ENCODE assay signal across 8 mouse cellular contexts in genomic region chr7:34389277-34390085, GRCm38 (mm10). TPM values are rescaled to one million over a fixed set of nuclear protein-coding genes. Genes with fewer than 3 reads are reported as not detected.
DNase-seq lines count a peak whose midpoint lies in the region; ATAC-seq lines count a peak whose summit lies in the region.

No protein-coding gene starts in this region.

- H3K9ac ChIP-seq in embryonic facial prominence, embryonic 12.5 days = peak overlapping the region; percentile 96
- peak overlapping the region; percentile 95 for H3K9ac ChIP-seq in midbrain, embryonic 12.5 days (replicated peaks)

- H3K4me3 ChIP-seq in embryonic facial prominence, embryonic 12.5 days = peak overlapping the region; percentile 93
- peak overlapping the region; percentile 97 for H3K4me3 ChIP-seq in limb, embryonic 10.5 days
- H3K4me3 ChIP-seq in midbrain, embryonic 12.5 days = peak overlapping the region; percentile 93

- ATAC-seq in embryonic facial prominence, embryonic 12.5 days (ENCODE audit: insufficient number of reproducible peaks, insufficient read depth, low FRiP score, low TSS enrichment) = peak; percentile 93
- peak; percentile 95 for ATAC-seq in midbrain, embryonic 12.5 days (ENCODE audit: low FRiP score, low read depth)

- no peaks in the 10 kb centered on the region for H3K36me3 ChIP-seq in embryonic facial prominence, embryonic 12.5 days
- peaks cover 4% of the 10 kb centered on the region; the same call in 1 of the 2 replicates for H3K36me3 ChIP-seq in limb, embryonic 10.5 days
- H3K36me3 ChIP-seq in midbrain, embryonic 12.5 days = no peaks in the 10 kb centered on the region

- DNase-seq in 3134 (ENCODE audit: extremely low read depth, insufficient read length, low spot score) = peak; percentile 87
- DNase-seq in adrenal gland, postnatal 36 days = peak; percentile 96 to 97
- peak; percentile 95 for DNase-seq in heart, adult 18-20 months
- DNase-seq in kidney, adult 18-20 months = peak; percentile 95
- peak; percentile 94 for DNase-seq in limb, embryonic 10.5 days (ENCODE audit: low spot score)
- peak; percentile 94 for DNase-seq in skeletal muscle tissue, adult 2 months (ENCODE audit: low read depth, low spot score)

- H3K4me2 ChIP-seq in embryonic facial prominence, embryonic 12.5 days (replicated peaks) = peak overlapping the region; percentile 83
- H3K4me2 ChIP-seq in midbrain, embryonic 12.5 days (replicated peaks) = peak overlapping the region; percentile 89

- WGBS in embryonic facial prominence, embryonic 12.5 days = under 1% methylated on average over 91 of the region's 100 CpGs
- under 1% methylated on average over 99 of the region's 100 CpGs for WGBS in limb, embryonic 10.5 days
- WGBS in midbrain, embryonic 12.5 days = under 1% methylated on average over 86 of the region's 100 CpGs

- H3K4me1 ChIP-seq in embryonic facial prominence, embryonic 12.5 days = peaks cover 26% of the 10 kb centered on the region
- H3K4me1 ChIP-seq in limb, embryonic 10.5 days = peaks cover 26% of the 10 kb centered on the region
- H3K4me1 ChIP-seq in midbrain, embryonic 12.5 days = peaks cover 29% of the 10 kb centered on the region

- no peaks in the 10 kb centered on the region for H3K9me3 ChIP-seq in embryonic facial prominence, embryonic 12.5 days
- H3K9me3 ChIP-seq in limb, embryonic 10.5 days (replicated peaks) = no peaks in the 10 kb centered on the region
- H3K9me3 ChIP-seq in midbrain, embryonic 12.5 days = no peaks in the 10 kb centered on the region

- H3K27ac ChIP-seq in embryonic facial prominence, embryonic 12.5 days = peak overlapping the region; percentile 99
- peak overlapping the region; percentile 99 for H3K27ac ChIP-seq in limb, embryonic 10.5 days
- peak overlapping the region; percentile 98 for H3K27ac ChIP-seq in midbrain, embryonic 12.5 days (replicated peaks)

- H3K27me3 ChIP-seq in embryonic facial prominence, embryonic 12.5 days = no peaks in the 10 kb centered on the region
- H3K27me3 ChIP-seq in limb, embryonic 10.5 days (ENCODE audit: low read depth, poor library complexity, severe bottlenecking) = no peaks in the 10 kb centered on the region
- H3K27me3 ChIP-seq in midbrain, embryonic 12.5 days = no peaks in the 10 kb centered on the region

RNA-seq across cellular contexts. Expression of gene Lsm14a, which starts 3.6 kb away (rescaled TPM):
- total RNA-seq in adrenal gland, postnatal 36 days (2021) = 100 to 1,000 TPM; 105 to 121 TPM
- 110 and 113 TPM in 2 replicates for polyA plus RNA-seq in embryonic facial prominence, embryonic 12.5 days (2016; fragmentation: Nextera tagmentation; extraction: Ambion mirVana)
- 10 to 100 TPM; 84.8 to 86.9 TPM for total RNA-seq in heart, adult 18-20 months (2021)
- 91.6 and 96.3 TPM in 2 replicates for polyA plus RNA-seq in limb, embryonic 10.5 days (2016; fragmentation: Nextera tagmentation; extraction: Ambion mirVana)
- 117 and 120 TPM in 2 replicates for polyA plus RNA-seq in midbrain, embryonic 12.5 days (2016; fragmentation: Nextera tagmentation; extraction: Ambion mirVana)

Comparison
In these comparisons a context has a peak if more than half of its experiments do, and no peak if none do; other contexts are left out.
1. Peak in every context shown above with its lines: DNase-seq, ATAC-seq, H3K4me3 ChIP-seq and H3K27ac ChIP-seq.